Mouse (Mus musculus): ENCODE measurements around the gene Kpnb1. TPM values are rescaled to one million over a fixed set of nuclear protein-coding genes. Genes with fewer than 3 reads are reported as not detected.

Gene Kpnb1
- 36.5 and 38.9 TPM in 2 replicates for polyA plus RNA-seq (2012)

DNA sequence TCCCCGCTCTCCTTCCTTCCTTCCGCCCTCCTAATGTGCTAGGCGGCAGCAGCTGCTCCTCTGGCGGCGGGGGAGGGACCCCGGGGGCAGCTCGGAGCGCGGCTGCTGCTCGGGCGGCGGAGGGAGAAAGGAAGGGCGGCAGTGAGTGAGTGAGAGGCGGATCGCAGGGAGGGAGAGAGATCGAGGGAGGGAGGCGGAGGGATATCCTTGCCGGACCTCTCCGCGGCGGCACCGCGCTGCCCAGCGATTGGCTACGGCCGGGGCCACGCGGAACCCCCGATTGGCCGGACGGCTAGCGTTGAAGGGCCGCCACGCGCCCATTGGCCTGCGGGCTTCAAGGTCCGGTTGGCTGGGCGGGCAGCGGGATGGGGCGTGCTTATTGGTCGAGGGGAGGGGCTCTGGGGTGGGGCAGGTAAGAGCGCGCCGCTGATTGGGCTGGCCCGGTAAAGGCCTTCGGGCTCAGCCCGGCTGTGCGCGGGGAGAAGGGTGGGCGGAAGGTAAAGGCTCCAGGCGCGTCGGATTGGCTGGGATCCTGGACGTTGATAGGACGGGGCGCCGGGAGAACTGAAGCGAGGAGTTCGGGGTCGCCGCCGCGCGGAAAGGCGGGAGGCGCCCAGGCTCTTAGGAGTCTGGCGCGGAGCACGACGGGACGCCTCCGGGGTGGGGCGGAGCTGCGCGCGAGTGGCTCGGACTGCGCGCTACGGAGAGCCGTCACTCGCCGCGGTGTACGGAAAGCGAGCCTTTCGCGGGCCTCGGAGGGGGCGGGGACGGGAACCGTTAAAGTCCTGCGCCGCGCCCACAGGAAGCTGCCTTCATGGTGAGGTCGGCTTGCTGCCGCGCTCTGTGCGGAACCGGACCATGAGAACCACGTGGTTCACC is at the start of gene Kpnb1:
TSS of gene Kpnb1 (minus strand) at position 118 of the 879 bp plus-strand sequence.

DNA sequence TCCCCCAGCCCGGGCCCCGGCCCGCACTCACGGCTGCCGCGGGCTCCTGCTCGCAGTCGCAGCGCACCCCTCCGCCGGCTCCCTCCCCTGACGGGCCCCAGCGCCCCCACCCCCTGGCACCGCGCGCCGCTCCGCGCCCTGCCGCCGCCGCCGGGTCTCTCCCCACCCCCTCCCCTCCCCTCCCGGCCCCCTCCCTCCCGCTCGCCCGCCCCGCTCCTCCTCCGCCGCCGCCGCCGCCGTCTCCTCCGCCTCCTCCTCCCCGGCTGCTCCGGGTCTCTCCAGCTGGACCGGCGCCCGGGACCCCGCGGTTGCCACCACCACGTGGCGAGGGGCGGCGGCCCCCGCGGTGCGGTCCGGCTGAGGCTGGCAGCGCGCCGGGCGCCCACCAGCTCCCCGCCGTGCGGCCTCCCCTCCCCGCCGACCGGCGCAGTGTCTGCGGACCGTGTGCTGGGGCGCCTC is 36.3 kb downstream of the Kpnb1 start, which contains the start of gene Tbkbp1:
TSS of gene Tbkbp1 (minus strand) at position 153 of the 459 bp plus-strand sequence.

GRCm38 (mm10) chr11:97114671-97115601 is 72.7 kb downstream of the Kpnb1 start, which contains the start of gene Tbx21:
Tbx21 (minus strand) TSS chr11:97115331.

Other genes starting within 250 kb of the Kpnb1 start
- gene Pnpo, start 243.9 kb downstream of the Kpnb1 start, polyA plus RNA-seq (2012), result 18.1 and 21.9 TPM in 2 replicates
- gene Sp2, start 204.9 kb downstream of the Kpnb1 start, polyA plus RNA-seq (2012), result 60.4 and 68.0 TPM in 2 replicates
- gene Sp6, start 174.5 kb downstream of the Kpnb1 start, polyA plus RNA-seq (2012), result 0.17 and 0.29 TPM in 2 replicates
- gene Scrn2, start 157.9 kb downstream of the Kpnb1 start, polyA plus RNA-seq (2012), result 33.6 and 35.9 TPM in 2 replicates
- gene Lrrc46, start 146.5 kb downstream of the Kpnb1 start, polyA plus RNA-seq (2012), result 0.11 and 0.15 TPM in 2 replicates
- 36.3 and 38.0 TPM in 2 replicates for gene Mrpl10, start 146.3 kb downstream of the Kpnb1 start, polyA plus RNA-seq (2012)
- gene Osbpl7, start 137.3 kb downstream of the Kpnb1 start, polyA plus RNA-seq (2012), result 30.5 and 34.3 TPM in 2 replicates
- gene Tbx21, start 72.5 kb downstream of the Kpnb1 start, polyA plus RNA-seq (2012), result 1.9 and 2.0 TPM in 2 replicates
- gene Tbkbp1, start 36.4 kb downstream of the Kpnb1 start, polyA plus RNA-seq (2012), result 29.6 and 37.5 TPM in 2 replicates
- gene Npepps, start 92.8 kb upstream of the Kpnb1 start, polyA plus RNA-seq (2012), result 19.8 and 23.4 TPM in 2 replicates
- gene Mrpl45, start 127.8 kb upstream of the Kpnb1 start, polyA plus RNA-seq (2012), result 8.4 and 10.2 TPM in 2 replicates
- 0.12 and 0.13 TPM in 2 replicates for gene Gpr179, start 164.2 kb upstream of the Kpnb1 start, polyA plus RNA-seq (2012)
- 6.2 and 8.5 TPM in 2 replicates for gene Socs7, start 174.7 kb upstream of the Kpnb1 start, polyA plus RNA-seq (2012)
- 41.8 and 52.7 TPM in 2 replicates for gene Arhgap23, start 227.7 kb upstream of the Kpnb1 start, polyA plus RNA-seq (2012)

Measured in megakaryocyte-erythroid progenitor cell, adult 5 weeks (primary cell).